Mouse (Mus musculus) lung, embryonic 16.5 days (tissue): ENCODE results near the gene Cds1. TPM values are rescaled to one million over a fixed set of nuclear protein-coding genes. Genes with fewer than 3 reads are reported as not detected.

Experiments used
- ATAC-seq: fragments of 200-750 bp; cut with Nextera tagmentation; 2 replicates; pipeline ENCODE4 v1.8.0; 2017; ENCODE audit warnings: low read depth, mild to moderate bottlenecking, moderate library complexity
- H3K27ac ChIP-seq: fragments of 300-500 bp; sonication (generic); 2 replicates; pipeline ENCODE4 v1.5.1; 2014; ENCODE audit warnings: mild to moderate bottlenecking, control low read depth, low read length
- H3K27me3 ChIP-seq: fragments of 300-500 bp; sonication (generic); 2 replicates; pipeline ENCODE4 v1.6.1; 2014; ENCODE audit warnings: low read depth, low read length, mixed read lengths; ENCODE audit not compliant: control insufficient read depth, insufficient read depth
- H3K36me3 ChIP-seq: fragments of 300-500 bp; sonication (generic); 2 replicates; pipeline ENCODE4 v1.6.1; 2014; ENCODE audit warnings: low read length; ENCODE audit not compliant: control insufficient read depth, insufficient read depth
- H3K4me1 ChIP-seq: fragments of 300-500 bp; sonication (generic); replicated peaks from 2 replicates; pipeline ENCODE4 v1.6.1; 2014; ENCODE audit warnings: low read length, mixed read lengths; ENCODE audit not compliant: control insufficient read depth, insufficient read depth
- H3K4me2 ChIP-seq: fragments of 300-500 bp; sonication (generic); 2 replicates; pipeline ENCODE4 v1.6.1; 2014; ENCODE audit warnings: low read depth, low read length, control low read depth
- H3K4me3 ChIP-seq: fragments of 300-500 bp; sonication (generic); 2 replicates; pipeline ENCODE4 v1.5.1; 2014; ENCODE audit warnings: mild to moderate bottlenecking, low read length, control low read depth
- H3K9ac ChIP-seq: fragments of 300-500 bp; sonication (generic); 2 replicates; pipeline ENCODE4 v1.6.1; 2014; ENCODE audit warnings: low read length, control low read depth
- H3K9me3 ChIP-seq: fragments of 300-500 bp; sonication (generic); 2 replicates; pipeline ENCODE4 v1.6.1; 2016; ENCODE audit warnings: low read length; ENCODE audit not compliant: control insufficient read depth
- WGBS: fragments of 180-500 bp; shearing (Covaris S2); extraction: QIAGEN DNeasy Blood & Tissue Kit; methylation state at CpG from one replicate; pipeline ENCODE4 v1.1.7; 2014; 5-methylcytosine and 5-hydroxymethylcytosine counted together
- polyA plus RNA-seq: library from polyadenylated mRNA; unstranded; fragments of >200 nt; fragmentation: Nextera tagmentation; extraction: Ambion mirVana; gene quantifications from 2 replicates; pipeline ENCODE4 v1.2.1, GENCODE M21; 2015

Cds1 gene
- polyA plus RNA-seq, 1 experiment from 2014 or later: 7.3 TPM

DNA sequence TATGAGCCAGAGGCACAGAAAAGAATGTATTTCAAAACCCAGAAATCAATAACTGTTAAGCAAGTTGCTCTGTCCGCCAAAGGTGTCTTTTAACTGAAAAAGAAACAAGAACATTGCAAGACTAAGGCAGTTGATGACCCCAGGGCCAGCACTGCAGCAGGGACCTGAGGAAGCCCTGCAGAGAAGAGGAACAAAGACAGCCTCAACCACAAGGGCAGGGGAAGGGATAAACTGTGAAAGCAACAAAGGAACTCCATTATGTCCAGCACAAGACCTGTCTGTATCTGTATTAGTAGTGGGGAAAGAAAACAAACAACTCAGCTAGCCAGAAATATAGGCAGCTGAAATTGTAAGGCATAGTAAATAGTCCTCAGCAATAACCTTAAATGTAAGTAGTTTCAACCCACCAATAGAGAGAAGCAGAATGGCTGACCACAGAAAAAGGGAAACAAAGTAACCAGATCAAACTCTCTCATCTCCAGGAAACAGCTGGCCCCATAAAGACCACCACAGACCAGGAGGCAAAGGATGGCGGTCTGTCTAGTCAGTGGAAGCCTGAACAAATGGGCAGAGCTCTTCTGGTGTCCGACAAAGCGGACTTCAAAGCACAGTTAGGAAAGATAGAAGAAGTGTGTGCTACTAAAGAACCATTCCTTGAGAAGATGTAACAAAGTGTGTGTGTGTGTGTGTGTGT lies 21.1 kb downstream of the Cds1 start:
- no peaks in the 10 kb centered on the region for H3K9me3 ChIP-seq
- no peak for ATAC-seq
- no peak overlapping the region for H3K27ac ChIP-seq
- H3K36me3 ChIP-seq: no peaks in the 10 kb centered on the region
- no peaks in the 10 kb centered on the region for H3K27me3 ChIP-seq
- 74% methylated on average over 4 of the region's 4 CpGs for WGBS
- no peak overlapping the region for H3K9ac ChIP-seq
- no peak overlapping the region for H3K4me2 ChIP-seq
- peaks cover 3% of the 10 kb centered on the region; the same call in 1 of the 2 replicates for H3K4me1 ChIP-seq
- H3K4me3 ChIP-seq: no peak overlapping the region

- Histone ChIP-seq H3K4me1 (peaks cover 7% of the 10 kb centered on the region; the same call in 1 of the 2 replicates), H3K27ac (peak overlapping the region; percentile 57), H3K4me3 (no peak overlapping the region), H3K27me3 (no peaks in the 10 kb centered on the region), H3K36me3 (no peaks in the 10 kb centered on the region), H3K9me3 (no peaks in the 10 kb centered on the region), H3K9ac (no peak overlapping the region), H3K4me2 (no peak overlapping the region)
- ATAC-seq: peak; percentile 79; the same call in 1 of the 2 replicates
Measured at GRCm38 (mm10) chr5:101789770-101790169, 24.8 kb downstream of the Cds1 start.

GRCm38 (mm10) chr5:101790560-101790959 lies 25.6 kb downstream of the Cds1 start:
- no peak overlapping the region for H3K4me3 ChIP-seq
- H3K4me2 ChIP-seq: no peak overlapping the region
- peaks cover 7% of the 10 kb centered on the region; the same call in 1 of the 2 replicates for H3K4me1 ChIP-seq
- ATAC-seq: no peak
- 62% methylated on average over 5 of the region's 5 CpGs for WGBS
- H3K36me3 ChIP-seq: no peaks in the 10 kb centered on the region
- no peaks in the 10 kb centered on the region for H3K27me3 ChIP-seq
- no peak overlapping the region for H3K27ac ChIP-seq
- H3K9ac ChIP-seq: no peak overlapping the region
- no peaks in the 10 kb centered on the region for H3K9me3 ChIP-seq

DNA sequence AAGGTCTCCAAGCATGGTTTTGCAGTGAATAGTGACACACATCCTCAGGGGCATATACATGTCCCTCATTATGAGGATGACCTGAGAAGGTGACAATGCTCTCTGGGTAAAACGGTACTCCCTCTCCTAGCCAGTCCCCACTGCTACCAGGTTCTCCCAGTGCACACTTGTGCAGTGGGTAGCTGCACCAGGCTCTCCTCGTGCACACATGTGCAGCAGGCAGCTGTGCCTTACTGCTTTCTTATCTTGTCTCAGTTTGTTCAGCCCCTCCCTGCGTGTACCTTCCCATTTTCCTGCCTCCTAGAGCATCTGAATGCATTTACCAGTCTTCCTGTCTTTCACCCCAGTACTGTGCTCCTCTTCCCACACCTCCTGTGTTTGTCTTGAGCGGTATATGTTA lies 27.7 kb downstream of the Cds1 start:
- 34% methylated on average over 4 of the region's 4 CpGs for whole genome bisulfite sequencing
- no peak overlapping the region for H3K4me3 ChIP-seq
- H3K9ac ChIP-seq: no peak overlapping the region
- ATAC-seq: no peak
- peaks cover 7% of the 10 kb centered on the region; the same call in 1 of the 2 replicates for H3K4me1 ChIP-seq
- H3K9me3 ChIP-seq: no peaks in the 10 kb centered on the region
- H3K36me3 ChIP-seq: no peaks in the 10 kb centered on the region
- H3K4me2 ChIP-seq: no peak overlapping the region
- no peak overlapping the region for H3K27ac ChIP-seq
- H3K27me3 ChIP-seq: no peaks in the 10 kb centered on the region

GRCm38 (mm10) chr5:101801891-101802290 lies 37.0 kb downstream of the Cds1 start:
- Histone ChIP-seq H3K4me3 (no peak overlapping the region), H3K9me3 (peaks cover 4% of the 10 kb centered on the region; the same call in 1 of the 2 replicates), H3K27ac (peak overlapping the region; percentile 66), H3K9ac (no peak overlapping the region), H3K4me1 (peaks cover 6% of the 10 kb centered on the region), H3K4me2 (no peak overlapping the region), H3K27me3 (no peaks in the 10 kb centered on the region), H3K36me3 (no peaks in the 10 kb centered on the region)
- 29% methylated on average over 2 of the region's 2 CpGs for WGBS
- ATAC-seq: peak; percentile 42; the same call in 1 of the 2 replicates

DNA sequence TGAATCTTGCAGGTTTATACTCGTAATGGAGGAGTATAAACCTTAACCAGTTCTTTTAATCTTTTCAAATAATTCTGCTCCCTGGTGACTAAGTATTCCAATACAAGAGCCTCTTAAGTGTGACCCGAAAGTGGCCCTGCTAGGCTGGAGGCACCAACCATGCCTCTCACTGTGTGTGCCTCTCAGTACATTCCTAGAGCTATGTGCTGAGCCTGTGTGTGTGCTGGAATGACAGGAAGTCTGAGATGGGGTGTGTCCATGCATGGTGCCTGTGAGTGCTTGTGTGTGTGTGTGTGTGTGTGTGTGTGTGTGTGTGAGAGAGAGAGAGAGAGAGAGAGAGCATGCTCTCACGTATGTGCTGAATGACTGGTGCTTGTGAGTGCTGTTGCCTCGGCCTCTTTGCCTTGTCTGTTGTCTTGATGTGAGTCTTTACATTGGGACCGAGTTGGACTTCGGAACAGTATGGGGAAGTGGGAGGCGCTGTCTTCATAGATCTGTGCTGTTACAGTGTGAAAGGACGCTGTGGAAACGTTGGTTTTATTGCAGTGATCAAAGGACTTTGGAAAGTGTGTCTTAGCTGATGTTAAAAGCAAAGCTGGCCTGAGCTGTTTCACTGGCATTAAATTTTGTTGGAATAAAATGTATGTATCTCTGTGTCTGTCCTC lies 37.6 kb downstream of the Cds1 start:
- H3K9me3 ChIP-seq: peaks cover 4% of the 10 kb centered on the region; the same call in 1 of the 2 replicates
- no peaks in the 10 kb centered on the region for H3K27me3 ChIP-seq
- H3K9ac ChIP-seq: no peak overlapping the region
- no peak overlapping the region for H3K4me2 ChIP-seq
- H3K4me3 ChIP-seq: no peak overlapping the region
- H3K27ac ChIP-seq: peak overlapping the region; percentile 66
- H3K36me3 ChIP-seq: no peaks in the 10 kb centered on the region
- 46% methylated on average over 9 of the region's 9 CpGs for WGBS
- H3K4me1 ChIP-seq: peaks cover 6% of the 10 kb centered on the region
- peak; percentile 92 for ATAC-seq

- no peak overlapping the region for H3K9ac ChIP-seq
- H3K4me2 ChIP-seq: no peak overlapping the region
- H3K9me3 ChIP-seq: no peaks in the 10 kb centered on the region
- H3K4me1 ChIP-seq: peaks cover 3% of the 10 kb centered on the region; the same call in 1 of the 2 replicates
- H3K4me3 ChIP-seq: no peak overlapping the region
- no peak overlapping the region for H3K27ac ChIP-seq
- no peak for ATAC-seq
- no peaks in the 10 kb centered on the region for H3K36me3 ChIP-seq
- H3K27me3 ChIP-seq: no peaks in the 10 kb centered on the region
- WGBS: 83% methylated on average over 6 of the region's 6 CpGs
Measured at GRCm38 (mm10) chr5:101811296-101812169, 46.6 kb downstream of the Cds1 start.

DNA sequence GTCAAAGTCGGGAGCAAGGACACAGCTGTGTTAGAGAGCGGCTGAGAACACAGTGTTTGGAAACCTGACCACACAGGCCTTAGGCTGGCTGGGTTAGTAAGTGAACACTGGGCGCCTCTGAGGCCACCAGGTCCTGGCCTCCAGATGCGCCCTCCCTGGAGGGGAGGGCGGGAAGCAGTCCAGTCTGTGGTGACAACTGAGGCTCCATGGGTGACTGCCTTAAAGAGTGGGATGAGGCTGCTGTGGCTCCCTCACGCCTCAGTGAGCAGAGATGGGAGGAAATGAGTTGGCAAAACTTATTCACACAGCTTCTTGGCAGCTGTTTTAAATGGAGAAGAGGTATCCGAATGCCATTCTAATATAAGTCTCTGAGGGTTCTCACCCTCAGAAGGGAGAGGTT lies 51.9 kb downstream of the Cds1 start:
- H3K27ac ChIP-seq: no peak overlapping the region
- H3K9ac ChIP-seq: no peak overlapping the region
- ATAC-seq: no peak
- 56% methylated on average over 7 of the region's 7 CpGs for WGBS
- no peak overlapping the region for H3K4me2 ChIP-seq
- no peaks in the 10 kb centered on the region; the same call in 1 of the 2 replicates for H3K27me3 ChIP-seq
- H3K36me3 ChIP-seq: no peaks in the 10 kb centered on the region
- no peak overlapping the region for H3K4me3 ChIP-seq
- no peaks in the 10 kb centered on the region for H3K9me3 ChIP-seq
- H3K4me1 ChIP-seq: peaks cover 2% of the 10 kb centered on the region; the same call in 1 of the 2 replicates

GRCm38 (mm10) chr5:101819216-101819615 lies 54.3 kb downstream of the Cds1 start:
- no peak for ATAC-seq
- 37% methylated on average over 10 of the region's 10 CpGs for WGBS
- no peak overlapping the region for H3K27ac ChIP-seq

More at GRCm38 (mm10) chr5:101819216-101819615, 54.3 kb downstream of the Cds1 start:
- H3K4me3 ChIP-seq: no peak overlapping the region
- H3K36me3 ChIP-seq: no peaks in the 10 kb centered on the region
- no peak overlapping the region for H3K9ac ChIP-seq
- peaks cover 2% of the 10 kb centered on the region; the same call in 1 of the 2 replicates for H3K4me1 ChIP-seq
- H3K27me3 ChIP-seq: no peaks in the 10 kb centered on the region; the same call in 1 of the 2 replicates
- no peak overlapping the region for H3K4me2 ChIP-seq
- no peaks in the 10 kb centered on the region for H3K9me3 ChIP-seq
